Comparison of ENCODE assay signal across 31 mouse cellular contexts in genomic region chr7:12774111-12774510, GRCm38 (mm10). TPM values are rescaled to one million over a fixed set of nuclear protein-coding genes. Genes with fewer than 3 reads are reported as not detected.
DNase-seq lines count a peak whose midpoint lies in the region; ATAC-seq and TF ChIP-seq lines count a peak whose summit lies in the region.
"Had no signal": no experiment of that assay in that cellular context is flagged by ENCODE, and none has a peak within 500 bp of the region (broad histone marks: within the 10 kb centered on the region; RNA-seq: fewer than 3 reads in every experiment).

No protein-coding gene starts in this region.

- no peak overlapping the region for H3K4me3 ChIP-seq in gastrocnemius, adult 2 months
- H3K4me3 ChIP-seq: embryonic facial prominence, embryonic 10.5 days; embryonic facial prominence, embryonic 15.5 days; heart, adult 2 months; heart, embryonic 13.5 days; hindbrain, embryonic 15.5 days; limb, embryonic 12.5 days; liver, embryonic 15.5 days; midbrain, embryonic 10.5 days had no signal

- H3K27ac ChIP-seq in gastrocnemius, adult 2 months: no peak overlapping the region
- H3K27ac ChIP-seq: embryonic facial prominence, embryonic 10.5 days; embryonic facial prominence, embryonic 15.5 days; heart, adult 2 months; heart, embryonic 13.5 days; hindbrain, embryonic 15.5 days; limb, embryonic 12.5 days; liver, embryonic 15.5 days; midbrain, embryonic 10.5 days had no signal

- intact Hi-C loops in gastrocnemius, adult 2 months (cut with DNase I): no loop called here

- no peak for DNase-seq in cerebellum, postnatal 4 days (ENCODE audit: low spot score in 2 of 2)
- peak; percentile 30 for DNase-seq in gastrocnemius, adult 2 months
- DNase-seq in gastrocnemius, adult 18-20 months (ENCODE audit: low spot score): no peak
- peak; percentile 61 for DNase-seq in cerebellum, adult 11 months
- DNase-seq in cerebellum, adult 9-10 months: peak; percentile 81
- DNase-seq in adipocyte (ENCODE audit: low spot score): no peak
- DNase-seq in heart, adult 8-10 months (ENCODE audit: low spot score): no peak
- DNase-seq: lung, embryonic 14.5 days; spleen, adult 18-20 months; thymus, postnatal 14 days had no signal

- ATAC-seq in cerebellum, adult (ENCODE audit: insufficient number of reproducible peaks, low FRiP score, low TSS enrichment): peak; percentile 63; the same call in 1 of the 2 replicates
- ATAC-seq: inflammation-experienced regulatory T-cells, adult 6 months; midbrain, embryonic 16.5 days had no signal

- no peak for TF ChIP-seq CTCF in gastrocnemius, adult 2 months (IDR thresholded peaks at IDR 0.05)

RNA-seq across cellular contexts. Expression of gene Zscan18, which starts 29.3 kb away (rescaled TPM):
- under 1 TPM; 0.53 to 0.61 TPM for total RNA-seq in gastrocnemius, adult 2 months (2021)
- 1 to 10 TPM in 1 of 2 experiments, under 1 TPM in 1; 0.36 to 1.2 TPM for total RNA-seq in gastrocnemius, adult 18-20 months (2021)
- total RNA-seq in heart, adult 8-10 months (2022): 1 to 10 TPM in 2 of 4 experiments, under 1 TPM in 2; 0.41 to 2.0 (median 1.2) TPM
- total RNA-seq: liver, adult 2 months had no signal

RNA-seq across cellular contexts. Expression of gene Vmn2r56, which starts 39.3 kb away (rescaled TPM):
- not detected for total RNA-seq in gastrocnemius, adult 2 months (2021)
- total RNA-seq in gastrocnemius, adult 18-20 months (2021): not detected
- total RNA-seq in heart, adult 8-10 months (2022): not detected
- total RNA-seq: adrenal gland, adult 2 months; adrenal gland, postnatal 36 days; gastrocnemius, adult 8-10 months; gastrocnemius, postnatal 4 days; heart, adult 2 months; heart, postnatal 10 days; hematopoietic stem cell, adult 5-6 weeks; left cerebral cortex, postnatal 14 days; liver, adult 2 months; megakaryocyte progenitor cell, adult 5-6 weeks; neutrophil, adult 5-6 weeks had no signal

RNA-seq across cellular contexts. Expression of gene Zfp329, which starts 44.5 kb away (rescaled TPM):
- total RNA-seq in gastrocnemius, adult 2 months (2021): 1 to 10 TPM; 3.7 to 5.6 TPM
- 1 to 10 TPM; 3.6 to 4.5 TPM for total RNA-seq in gastrocnemius, adult 18-20 months (2021)
- total RNA-seq in heart, adult 8-10 months (2022): 1 to 10 TPM; 4.7 to 7.6 (median 5.6) TPM

Comparison
In these comparisons a context has a peak if more than half of its experiments do, and no peak if none do; other contexts are left out.
1. DNase-seq: peak in gastrocnemius, adult 2 months (single experiment), cerebellum, adult 11 months (single experiment) and cerebellum, adult 9-10 months (single experiment); none in cerebellum, postnatal 4 days (0 of 2), gastrocnemius, adult 18-20 months (single experiment), adipocyte (single experiment) and heart, adult 8-10 months (single experiment).